Mouse (Mus musculus) thymus, adult 2 months (tissue): Measurements from ENCODE around the gene Pik3r5. TPM values are rescaled to one million over a fixed set of nuclear protein-coding genes. Genes with fewer than 3 reads are reported as not detected.

Experiments
- DNase-seq: peaks from one replicate; pipeline ENCODE4 v3.0.0; 2021
- H3K27ac ChIP-seq: fragments of 200-500 bp; 2 replicates; pipeline ENCODE4 v1.5.1; 2012; ENCODE audit warnings: low read length, control low read depth; ENCODE audit not compliant: control insufficient read depth, insufficient read depth
- H3K27me3 ChIP-seq: fragments of 200-500 bp; 2 replicates; pipeline ENCODE4 v1.6.1; 2012; ENCODE audit warnings: mild to moderate bottlenecking, low read length, moderate library complexity, mixed read lengths; ENCODE audit not compliant: control insufficient read depth, insufficient read depth
- H3K36me3 ChIP-seq: fragments of 200-500 bp; 2 replicates; pipeline ENCODE4 v1.6.1; 2012; ENCODE audit warnings: mild to moderate bottlenecking, low read length, moderate library complexity; ENCODE audit not compliant: control insufficient read depth, insufficient read depth
- H3K4me1 ChIP-seq: fragments of 200-500 bp; replicated peaks from 2 replicates; pipeline ENCODE4 v1.6.1; 2012; ENCODE audit warnings: low read length; ENCODE audit not compliant: control insufficient read depth, insufficient read depth
- H3K4me3 ChIP-seq: fragments of 200-500 bp; 2 replicates; pipeline ENCODE4 v1.5.1; 2012; ENCODE audit warnings: mild to moderate bottlenecking, low read length, control low read depth, moderate library complexity; ENCODE audit not compliant: control insufficient read depth, insufficient read depth
- CTCF ChIP-seq: fragments of 200-500 bp; IDR thresholded peaks from 2 replicates; pipeline ENCODE4 v1.5.1; 2012; ENCODE audit warnings: mild to moderate bottlenecking, control low read depth, low read length, moderate library complexity, borderline replicate concordance; ENCODE audit not compliant: control insufficient read depth, poor library complexity, insufficient read depth; ENCODE audit errors: extremely low read depth
- POLR2A ChIP-seq: fragments of 200-500 bp; IDR thresholded peaks from 2 replicates; pipeline ENCODE4 v1.6.1; 2012; ENCODE audit warnings: mild to moderate bottlenecking, low read length, control low read depth, moderate library complexity; ENCODE audit not compliant: control insufficient read depth, poor library complexity, insufficient read depth; ENCODE audit errors: extremely low read depth
- WGBS: fragments of 180-500 bp; shearing (Covaris S2); methylation state at CpG from one replicate; pipeline ENCODE4 v1.1.7; 2018; 5-methylcytosine and 5-hydroxymethylcytosine counted together
- polyA plus RNA-seq: library from polyadenylated mRNA; depleted of rRNA; stranded (reverse); fragments of >200 nt; gene quantifications from 2 replicates; pipeline ENCODE4 v1.2.3, GENCODE M21; 2012

Pik3r5 gene
- polyA plus RNA-seq, 1 experiment, result 105 TPM

- no peak for DNase-seq
- no peak for TF ChIP-seq POLR2A
- no peak for TF ChIP-seq CTCF
- no peaks in the 10 kb centered on the region for H3K36me3 ChIP-seq
- no peaks in the 10 kb centered on the region for H3K27me3 ChIP-seq
- H3K4me1 ChIP-seq, result peaks cover 4% of the 10 kb centered on the region
- WGBS, result 78% methylated on average over 3 of the region's 3 CpGs
- H3K4me3 ChIP-seq, result no peak overlapping the region
- H3K27ac ChIP-seq, result no peak overlapping the region
These were observed 14.9 kb upstream of the Pik3r5 start for GRCm38 (mm10) chr11:68417001-68417400.

- Histone ChIP-seq H3K4me1 (peaks cover 4% of the 10 kb centered on the region), H3K27ac (no peak overlapping the region), H3K27me3 (no peaks in the 10 kb centered on the region), H3K36me3 (no peaks in the 10 kb centered on the region), H3K4me3 (no peak overlapping the region)
- peak; percentile 80 for DNase-seq
- TF ChIP-seq POLR2A, result no peak
- TF ChIP-seq CTCF, result peak; percentile 97
- WGBS, result 3% methylated on average over 9 of the region's 9 CpGs
These were observed 14.1 kb upstream of the Pik3r5 start for GRCm38 (mm10) chr11:68417831-68418230.

GRCm38 (mm10) chr11:68425492-68426315, 6.2 kb upstream of the Pik3r5 start:
- Histone ChIP-seq H3K36me3 (no peaks in the 10 kb centered on the region), H3K4me3 (no peak overlapping the region), H3K4me1 (peaks cover 24% of the 10 kb centered on the region), H3K27me3 (no peaks in the 10 kb centered on the region), H3K27ac (no peak overlapping the region)
- no peak for DNase-seq
- WGBS, result 94% methylated on average over 8 of the region's 8 CpGs
- TF ChIP-seq POLR2A (no peak), CTCF (no peak)

- peak; percentile 39 for DNase-seq
- no peak for TF ChIP-seq POLR2A
- no peak for TF ChIP-seq CTCF
These were observed 4.8 kb upstream of the Pik3r5 start for GRCm38 (mm10) chr11:68427083-68427570.

GRCm38 (mm10) chr11:68430662-68431061, 1.3 kb upstream of the Pik3r5 start:
- 0 out of 2 replicates have a peak overlapping the region, but pooled peaks have one; percentile 0 for H3K4me3 ChIP-seq
- H3K27me3 ChIP-seq, result no peaks in the 10 kb centered on the region
- H3K36me3 ChIP-seq, result no peaks in the 10 kb centered on the region
- DNase-seq, result peak; percentile 66
- H3K4me1 ChIP-seq, result peaks cover 51% of the 10 kb centered on the region
- 3% methylated on average over 5 of the region's 5 CpGs for WGBS
- peak overlapping the region; percentile 88 for H3K27ac ChIP-seq
- TF ChIP-seq POLR2A (no peak), CTCF (no peak)

More at GRCm38 (mm10) chr11:68427083-68427570, 4.8 kb upstream of the Pik3r5 start:
- no peaks in the 10 kb centered on the region for H3K36me3 ChIP-seq
- H3K27me3 ChIP-seq, result no peaks in the 10 kb centered on the region
- H3K27ac ChIP-seq, result peak overlapping the region; percentile 89
- 36% methylated on average over 5 of the region's 5 CpGs for WGBS
- H3K4me3 ChIP-seq, result no peak overlapping the region
- peaks cover 28% of the 10 kb centered on the region for H3K4me1 ChIP-seq

GRCm38 (mm10) chr11:68432361-68433021, 570 bp downstream of the Pik3r5 start:
- DNase-seq, result peak; percentile 60
- peak overlapping the region; percentile 84 for H3K4me3 ChIP-seq
- no peaks in the 10 kb centered on the region for H3K27me3 ChIP-seq
- peaks cover 53% of the 10 kb centered on the region for H3K4me1 ChIP-seq
- TF ChIP-seq POLR2A (no peak), CTCF (no peak)
- 3% methylated on average over 23 of the region's 23 CpGs for WGBS
- peak overlapping the region; percentile 56 for H3K27ac ChIP-seq
- H3K36me3 ChIP-seq, result no peaks in the 10 kb centered on the region
